Mouse (Mus musculus): Measurements from ENCODE around the gene Ccdc97. TPM values are rescaled to one million over a fixed set of nuclear protein-coding genes. Genes with fewer than 3 reads are reported as not detected.

Gene Ccdc97
- total RNA-seq, 2 experiments from 2014 or later = 59.8 to 61.4 TPM

- no peak for DNase-seq (ENCODE audit: low spot score in 2 of 2)
Observed at GRCm38 (mm10) chr7:25690051-25690450, 28.8 kb downstream of the Ccdc97 start.

- no peak for DNase-seq (ENCODE audit: low spot score in 2 of 2)
Observed at GRCm38 (mm10) chr7:25689603-25690021, 29.3 kb downstream of the Ccdc97 start.

- DNase-seq (ENCODE audit: low spot score in 2 of 2) = no peak
Observed at GRCm38 (mm10) chr7:25688810-25689586, 29.9 kb downstream of the Ccdc97 start.

GRCm38 (mm10) chr7:25687811-25688401 lies 31.0 kb downstream of the Ccdc97 start:
- no peak for DNase-seq (ENCODE audit: low spot score in 2 of 2)

- DNase-seq (ENCODE audit: low spot score in 2 of 2) = peak in 1 of 2 experiments; percentile 46
Observed at GRCm38 (mm10) chr7:25686680-25687531, 32.0 kb downstream of the Ccdc97 start, which contains the start of gene Tgfb1. Gene Tgfb1, plus strand, starts transcription at chr7:25687002.

GRCm38 (mm10) chr7:25685926-25686470 lies 32.9 kb downstream of the Ccdc97 start:
- DNase-seq (ENCODE audit: low spot score in 2 of 2) = no peak

- DNase-seq (ENCODE audit: low spot score in 2 of 2) = no peak
Observed at GRCm38 (mm10) chr7:25684659-25685058, 34.2 kb downstream of the Ccdc97 start.

DNA sequence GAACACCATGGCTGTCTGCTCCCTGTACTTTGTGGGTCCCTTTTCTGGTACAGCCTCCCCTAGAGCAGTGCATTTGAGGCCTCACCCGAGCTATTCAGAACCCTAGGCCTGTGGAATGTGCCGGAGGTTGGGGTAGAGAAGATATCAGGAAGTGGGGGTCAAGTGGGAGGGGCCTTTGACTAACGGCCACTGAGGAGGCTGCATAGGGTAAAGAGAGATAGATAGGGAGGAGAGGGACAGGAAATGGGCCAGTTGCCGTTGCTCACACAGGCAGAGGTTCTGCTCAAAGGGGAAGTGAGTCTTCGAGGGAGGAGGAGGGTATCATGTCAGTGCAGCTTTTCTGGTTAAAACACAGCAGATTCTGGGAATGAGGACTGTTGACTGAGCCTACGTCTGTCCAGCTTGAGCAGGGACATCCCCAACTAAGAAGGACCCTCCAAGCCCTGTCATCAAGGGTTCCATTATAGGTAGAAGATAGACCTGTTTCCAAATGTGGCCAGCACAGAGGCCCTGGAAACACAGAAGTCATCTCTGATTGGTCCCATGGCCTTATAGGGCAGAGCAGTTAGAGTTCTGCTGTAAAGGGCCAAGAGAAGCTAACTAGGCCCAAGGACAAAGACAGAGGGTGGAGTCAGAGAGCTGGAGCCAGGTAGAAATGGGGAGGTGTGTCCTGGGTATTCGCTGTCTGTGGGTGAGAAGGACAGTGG lies 35.3 kb downstream of the Ccdc97 start:
- no peak for DNase-seq (ENCODE audit: low spot score in 2 of 2)

- DNase-seq (ENCODE audit: low spot score in 2 of 2) = no peak
Observed at GRCm38 (mm10) chr7:25681341-25682231, 37.3 kb downstream of the Ccdc97 start.

DNA sequence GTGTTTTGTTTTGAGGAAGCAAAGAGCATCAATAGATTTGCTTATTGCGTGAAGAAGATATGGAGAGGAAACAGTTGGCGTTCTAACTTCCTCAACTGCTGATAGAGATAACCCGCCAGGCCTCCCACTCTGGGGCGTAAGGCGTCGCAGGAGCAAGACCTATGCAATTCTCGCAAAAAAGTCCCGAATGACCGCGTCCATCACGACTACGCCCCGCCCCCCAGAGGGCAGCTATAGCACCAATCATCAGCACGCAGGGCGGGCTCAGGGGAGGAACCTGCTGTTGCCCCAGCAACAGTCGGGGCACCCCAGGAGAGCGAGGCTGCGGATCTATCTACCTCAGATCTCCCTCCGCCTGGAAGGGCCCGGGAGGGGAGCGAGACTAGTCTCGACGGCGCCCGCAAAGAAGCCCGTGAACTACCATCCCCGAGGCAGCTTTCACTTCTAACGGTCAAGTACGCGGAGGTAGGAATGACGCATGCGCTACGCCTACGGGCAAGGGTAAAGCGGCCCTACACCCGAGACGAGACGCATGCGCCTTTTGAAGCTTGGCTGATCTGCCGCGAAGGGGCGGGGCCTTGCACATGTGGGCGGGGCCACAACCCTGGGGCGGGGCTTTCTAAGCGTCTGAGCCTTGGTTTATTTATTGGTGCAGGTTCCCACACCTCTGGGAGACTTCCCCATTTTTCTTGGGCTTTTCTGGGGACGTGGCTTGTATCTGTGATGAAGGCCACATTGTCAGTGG lies 38.2 kb downstream of the Ccdc97 start, which contains the start of gene B9d2:
TSS of gene B9d2 (plus strand) at position 267 of the 745 bp plus-strand sequence.
- DNase-seq (ENCODE audit: low spot score in 2 of 2) = peak; percentile 91 to 93

DNA sequence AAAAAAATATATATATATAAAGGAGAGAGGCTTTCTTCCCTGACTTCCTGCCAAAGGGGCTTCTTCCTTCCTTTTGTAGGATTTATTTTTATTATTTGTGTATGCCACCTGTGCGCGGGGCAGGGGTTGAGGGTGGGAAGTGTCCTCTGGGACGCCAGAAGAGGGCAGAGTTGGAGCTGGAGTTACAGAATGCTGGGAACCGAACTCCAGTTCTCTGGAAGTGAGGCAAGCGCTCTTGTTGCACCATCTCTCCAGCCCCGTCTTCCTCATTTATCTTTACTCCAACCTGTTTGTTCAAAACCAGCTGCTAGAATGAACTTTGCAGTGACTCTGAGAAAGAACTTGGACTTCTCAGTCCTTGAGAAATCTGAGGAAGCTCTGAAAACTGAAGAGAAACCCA lies 38.9 kb downstream of the Ccdc97 start:
- no peak for DNase-seq (ENCODE audit: low spot score in 2 of 2)

- no peak for DNase-seq (ENCODE audit: low spot score in 2 of 2)
Observed at GRCm38 (mm10) chr7:25677013-25677412, 41.9 kb downstream of the Ccdc97 start.

GRCm38 (mm10) chr7:25676085-25676781 lies 42.7 kb downstream of the Ccdc97 start:
- peak; percentile 92 to 93 for DNase-seq (ENCODE audit: low spot score in 2 of 2)

- no peak for DNase-seq (ENCODE audit: low spot score in 2 of 2)
Observed at GRCm38 (mm10) chr7:25675405-25675804, 43.5 kb downstream of the Ccdc97 start.

- no peak for DNase-seq (ENCODE audit: low spot score in 2 of 2)
Observed at GRCm38 (mm10) chr7:25674719-25675300, 44.1 kb downstream of the Ccdc97 start, which contains the start of gene Tmem91. Gene Tmem91, minus strand, starts transcription at chr7:25675166.

DNA sequence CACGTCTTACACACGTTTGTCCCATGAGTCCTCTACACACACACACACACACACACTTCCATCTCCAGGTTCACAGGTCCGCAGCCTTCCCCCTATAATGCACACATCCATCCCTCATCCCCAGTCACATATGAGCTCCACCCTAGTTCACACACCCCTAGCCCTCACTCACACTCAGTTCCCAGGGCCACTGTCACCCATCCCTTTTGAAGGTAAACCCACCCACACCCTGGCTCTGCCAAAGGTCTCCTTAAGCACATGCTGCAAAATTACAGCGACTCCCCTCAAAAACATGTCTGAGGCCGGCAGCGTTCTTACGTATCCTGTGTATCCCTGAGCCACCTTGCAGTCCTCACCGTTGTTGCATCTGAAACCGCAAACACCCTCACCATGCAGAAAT lies 44.6 kb downstream of the Ccdc97 start:
- DNase-seq (ENCODE audit: low spot score in 2 of 2) = no peak

GRCm38 (mm10) chr7:25672442-25672841 lies 46.4 kb downstream of the Ccdc97 start:
- DNase-seq (ENCODE audit: low spot score in 2 of 2) = no peak

- DNase-seq (ENCODE audit: low spot score in 2 of 2) = no peak
Observed at GRCm38 (mm10) chr7:25671686-25672085, 47.2 kb downstream of the Ccdc97 start.
